Mouse (Mus musculus) lung, embryonic 15.5 days (tissue): ENCODE data around the gene Cuzd1. TPM values are rescaled to one million over a fixed set of nuclear protein-coding genes. Genes with fewer than 3 reads are reported as not detected.

Experiments
- ATAC-seq: fragments of 200-750 bp; cut with Nextera tagmentation; 2 replicates; pipeline ENCODE4 v1.8.0; 2017; ENCODE audit warnings: moderate number of reproducible peaks, borderline replicate concordance; ENCODE audit not compliant: low FRiP score, low TSS enrichment; ENCODE audit errors: extremely low read depth
- H3K27ac ChIP-seq: fragments of 300-500 bp; sonication (generic); 2 replicates; pipeline ENCODE4 v1.5.1; 2015; ENCODE audit warnings: moderate library complexity, mild to moderate bottlenecking, inconsistent platforms
- H3K27me3 ChIP-seq: fragments of 300-500 bp; sonication (generic); 2 replicates; pipeline ENCODE4 v1.6.1; 2015; ENCODE audit warnings: inconsistent platforms
- H3K36me3 ChIP-seq: fragments of 300-500 bp; sonication (generic); 2 replicates; pipeline ENCODE4 v1.6.1; 2015; ENCODE audit warnings: inconsistent platforms
- H3K4me1 ChIP-seq: fragments of 300-500 bp; sonication (generic); 2 replicates; pipeline ENCODE4 v1.6.1; 2015; ENCODE audit warnings: inconsistent platforms
- H3K4me2 ChIP-seq: fragments of 300-500 bp; sonication (generic); 2 replicates; pipeline ENCODE4 v1.6.1; 2015; ENCODE audit warnings: inconsistent platforms, mild to moderate bottlenecking, moderate library complexity
- H3K4me3 ChIP-seq: fragments of 300-500 bp; sonication (generic); 2 replicates; pipeline ENCODE4 v1.5.1; 2015; ENCODE audit warnings: mild to moderate bottlenecking, inconsistent platforms
- H3K9ac ChIP-seq: fragments of 300-500 bp; sonication (generic); 2 replicates; pipeline ENCODE4 v1.6.1; 2015; ENCODE audit warnings: inconsistent platforms
- H3K9me3 ChIP-seq: fragments of 300-500 bp; sonication (generic); 2 replicates; pipeline ENCODE4 v1.6.1; 2016; ENCODE audit warnings: inconsistent platforms
- WGBS: fragments of 180-500 bp; shearing (Covaris S2); methylation state at CpG from one replicate; pipeline ENCODE4 v1.1.7; 2015; 5-methylcytosine and 5-hydroxymethylcytosine counted together
- polyA plus RNA-seq: library from polyadenylated mRNA; unstranded; fragments of >200 nt; fragmentation: Nextera tagmentation; extraction: Ambion mirVana; gene quantifications from 2 replicates; pipeline ENCODE4 v1.2.1, GENCODE M21; 2015

Cuzd1 gene
- polyA plus RNA-seq, result 0.06 and 0.11 TPM in 2 replicates

GRCm38 (mm10) chr7:131322192-131322591 is at the start of gene Cuzd1:
Gene Cuzd1 (minus strand): TSS chr7:131322292.
- 78% methylated on average over 2 of the region's 2 CpGs for WGBS
- Histone ChIP-seq H3K4me2 (no peak within 1 kb of the TSS), H3K27me3 (no peaks in the 10 kb centered on the region), H3K4me3 (no peak within 1 kb of the TSS), H3K9ac (no peak within 1 kb of the TSS), H3K4me1 (no peaks in the 10 kb centered on the region), H3K36me3 (no peaks in the 10 kb centered on the region), H3K9me3 (no peaks in the 10 kb centered on the region), H3K27ac (no peak within 1 kb of the TSS)
- ATAC-seq, result no peak

GRCm38 (mm10) chr7:131371470-131371860 is 49.4 kb upstream of the Cuzd1 start:
- Histone ChIP-seq H3K4me2 (peak overlapping the region; percentile 62), H3K36me3 (peaks cover 11% of the 10 kb centered on the region), H3K27me3 (no peaks in the 10 kb centered on the region), H3K9me3 (no peaks in the 10 kb centered on the region), H3K27ac (peak overlapping the region; percentile 95), H3K4me1 (peaks cover 10% of the 10 kb centered on the region), H3K9ac (peak overlapping the region; percentile 82), H3K4me3 (peak overlapping the region; percentile 64)
- 4% methylated on average over 9 of the region's 9 CpGs for WGBS
- ATAC-seq, result no peak; the same call in 1 of the 2 replicates

- Histone ChIP-seq H3K4me1 (peaks cover 10% of the 10 kb centered on the region), H3K36me3 (peaks cover 11% of the 10 kb centered on the region), H3K4me3 (peak within 1 kb of the TSS; percentile 64), H3K27me3 (no peaks in the 10 kb centered on the region), H3K9me3 (no peaks in the 10 kb centered on the region), H3K4me2 (peak within 1 kb of the TSS; percentile 62), H3K27ac (peak within 1 kb of the TSS; percentile 95), H3K9ac (peak within 1 kb of the TSS; percentile 82)
- peak; percentile 98 for ATAC-seq
- WGBS, result 3% methylated on average over 47 of the region's 47 CpGs
These were observed 48.8 kb upstream of the Cuzd1 start, which contains the start of gene Pstk for GRCm38 (mm10) chr7:131370648-131371469. Gene Pstk (plus strand): TSS chr7:131371141.

GRCm38 (mm10) chr7:131364131-131364530 is 42.0 kb upstream of the Cuzd1 start:
- Histone ChIP-seq H3K27ac (no peak overlapping the region), H3K9me3 (no peaks in the 10 kb centered on the region), H3K9ac (no peak overlapping the region), H3K27me3 (no peaks in the 10 kb centered on the region), H3K4me2 (no peak overlapping the region), H3K4me1 (peaks cover 13% of the 10 kb centered on the region), H3K36me3 (no peaks in the 10 kb centered on the region), H3K4me3 (no peak overlapping the region)
- ATAC-seq, result no peak
- 77% methylated on average over 8 of the region's 8 CpGs for WGBS

- Histone ChIP-seq H3K4me3 (peak within 1 kb of the TSS; percentile 93), H3K27me3 (no peaks in the 10 kb centered on the region), H3K36me3 (peaks cover 8% of the 10 kb centered on the region; the same call in 1 of the 2 replicates), H3K27ac (peak within 1 kb of the TSS; percentile 97), H3K9ac (peak within 1 kb of the TSS; percentile 95), H3K4me2 (peak within 1 kb of the TSS; percentile 85), H3K9me3 (no peaks in the 10 kb centered on the region), H3K4me1 (peaks cover 13% of the 10 kb centered on the region)
- WGBS, result under 1% methylated on average over 55 of the region's 55 CpGs
- peak; percentile 99 for ATAC-seq
These were observed 40.7 kb upstream of the Cuzd1 start, which contains the start of gene 2310057M21Rik for GRCm38 (mm10) chr7:131362615-131363300. Gene 2310057M21Rik (minus strand): TSS chr7:131362759.

GRCm38 (mm10) chr7:131362269-131362614 is 40.1 kb upstream of the Cuzd1 start:
- Histone ChIP-seq H3K4me2 (peak overlapping the region; percentile 85), H3K27ac (peak overlapping the region; percentile 97), H3K9ac (peak overlapping the region; percentile 95), H3K27me3 (no peaks in the 10 kb centered on the region), H3K9me3 (no peaks in the 10 kb centered on the region), H3K4me3 (peak overlapping the region; percentile 93), H3K36me3 (peaks cover 12% of the 10 kb centered on the region), H3K4me1 (peaks cover 13% of the 10 kb centered on the region)
- peak; percentile 83 for ATAC-seq
- 2% methylated on average over 35 of the region's 35 CpGs for WGBS

- Histone ChIP-seq H3K36me3 (peaks cover 46% of the 10 kb centered on the region), H3K9ac (no peak overlapping the region), H3K4me3 (no peak overlapping the region), H3K27me3 (no peaks in the 10 kb centered on the region), H3K4me1 (peaks cover 3% of the 10 kb centered on the region), H3K27ac (no peak overlapping the region), H3K9me3 (no peaks in the 10 kb centered on the region), H3K4me2 (no peak overlapping the region)
- 92% methylated on average over 13 of the region's 13 CpGs for WGBS
- ATAC-seq, result no peak
These were observed 34.0 kb upstream of the Cuzd1 start for GRCm38 (mm10) chr7:131356105-131356504.

- no peaks in the 10 kb centered on the region for H3K27me3 ChIP-seq
- ATAC-seq, result no peak
- no peak overlapping the region for H3K4me3 ChIP-seq
- 78% methylated on average over 7 of the region's 7 CpGs for WGBS
- no peak overlapping the region for H3K27ac ChIP-seq
- no peaks in the 10 kb centered on the region for H3K9me3 ChIP-seq
- no peak overlapping the region for H3K9ac ChIP-seq
- H3K36me3 ChIP-seq, result peaks cover 52% of the 10 kb centered on the region
- no peak overlapping the region for H3K4me2 ChIP-seq
- H3K4me1 ChIP-seq, result no peaks in the 10 kb centered on the region
These were observed 23.9 kb upstream of the Cuzd1 start for GRCm38 (mm10) chr7:131345856-131346541.

- no peak for ATAC-seq
- Histone ChIP-seq H3K4me3 (no peak overlapping the region), H3K9ac (no peak overlapping the region), H3K4me1 (peaks cover 9% of the 10 kb centered on the region; the same call in 1 of the 2 replicates), H3K9me3 (no peaks in the 10 kb centered on the region), H3K4me2 (no peak overlapping the region; the same call in 1 of the 2 replicates), H3K27me3 (no peaks in the 10 kb centered on the region), H3K27ac (peak overlapping the region; percentile 32; the same call in 1 of the 2 replicates), H3K36me3 (peaks cover 18% of the 10 kb centered on the region; the same call in 1 of the 2 replicates)
- 23% methylated on average over 8 of the region's 8 CpGs for WGBS
These were observed 15.5 kb upstream of the Cuzd1 start for GRCm38 (mm10) chr7:131337502-131338068.

- H3K4me2 ChIP-seq, result no peak within 1 kb of the TSS
- no peaks in the 10 kb centered on the region for H3K27me3 ChIP-seq
- H3K9ac ChIP-seq, result no peak within 1 kb of the TSS
- H3K36me3 ChIP-seq, result no peaks in the 10 kb centered on the region
- no peak for ATAC-seq
- H3K27ac ChIP-seq, result no peak within 1 kb of the TSS
- peaks cover 9% of the 10 kb centered on the region; the same call in 1 of the 2 replicates for H3K4me1 ChIP-seq
- no peak within 1 kb of the TSS for H3K4me3 ChIP-seq
- WGBS, result 45% methylated on average over 1 of the region's 1 CpGs
- no peaks in the 10 kb centered on the region for H3K9me3 ChIP-seq
These were observed 11.5 kb upstream of the Cuzd1 start, which contains the start of gene Fam24a for GRCm38 (mm10) chr7:131333564-131333963. Gene Fam24a (plus strand): TSS chr7:131333864.

- ATAC-seq, result no peak
- no peaks in the 10 kb centered on the region for H3K27me3 ChIP-seq
- no peaks in the 10 kb centered on the region for H3K36me3 ChIP-seq
- no peak overlapping the region for H3K4me3 ChIP-seq
- H3K4me2 ChIP-seq, result no peak overlapping the region
- 64% methylated on average over 2 of the region's 2 CpGs for WGBS
- no peak overlapping the region for H3K9ac ChIP-seq
- H3K9me3 ChIP-seq, result no peaks in the 10 kb centered on the region
- H3K4me1 ChIP-seq, result no peaks in the 10 kb centered on the region
- H3K27ac ChIP-seq, result no peak overlapping the region
These were observed 9.6 kb upstream of the Cuzd1 start for GRCm38 (mm10) chr7:131331688-131332087.
